Mouse (Mus musculus) midbrain, embryonic 12.5 days (tissue): ENCODE results near the gene Zbtb3. TPM values are rescaled to one million over a fixed set of nuclear protein-coding genes. Genes with fewer than 3 reads are reported as not detected.

Source experiments
- ATAC-seq: fragments of 200-750 bp; cut with Nextera tagmentation; 2 replicates; pipeline ENCODE4 v1.8.0; 2017; ENCODE audit warnings: low read depth, moderate TSS enrichment, moderate library complexity; ENCODE audit not compliant: low FRiP score
- H3K27ac ChIP-seq: fragments of 300-500 bp; sonication (generic); replicated peaks from 2 replicates; pipeline ENCODE4 v1.5.1; 2016; ENCODE audit warnings: mild to moderate bottlenecking
- H3K27me3 ChIP-seq: fragments of 300-500 bp; sonication (generic); 2 replicates; pipeline ENCODE4 v1.6.1; 2016; ENCODE audit warnings: mild to moderate bottlenecking
- H3K36me3 ChIP-seq: fragments of 300-500 bp; sonication (generic); 2 replicates; pipeline ENCODE4 v1.6.1; 2016
- H3K4me1 ChIP-seq: fragments of 300-500 bp; sonication (generic); 2 replicates; pipeline ENCODE4 v1.6.1; 2016
- H3K4me2 ChIP-seq: fragments of 300-500 bp; sonication (generic); replicated peaks from 2 replicates; pipeline ENCODE4 v1.6.1; 2016; ENCODE audit warnings: mild to moderate bottlenecking, moderate library complexity
- H3K4me3 ChIP-seq: fragments of 300-500 bp; sonication (generic); 2 replicates; pipeline ENCODE4 v1.5.1; 2016; ENCODE audit warnings: mild to moderate bottlenecking
- H3K9ac ChIP-seq: fragments of 300-500 bp; sonication (generic); replicated peaks from 2 replicates; pipeline ENCODE4 v1.6.1; 2016; ENCODE audit warnings: mild to moderate bottlenecking, moderate library complexity
- H3K9me3 ChIP-seq: fragments of 300-500 bp; sonication (generic); 2 replicates; pipeline ENCODE4 v1.6.1; 2016; ENCODE audit warnings: mild to moderate bottlenecking
- WGBS: fragments of 180-500 bp; shearing (Covaris S2); methylation state at CpG from one replicate; pipeline ENCODE4 v1.1.7; 2016; 5-methylcytosine and 5-hydroxymethylcytosine counted together
- polyA plus RNA-seq: library from polyadenylated mRNA; unstranded; fragments of >200 nt; fragmentation: Nextera tagmentation; extraction: Ambion mirVana; gene quantifications from 2 replicates; pipeline ENCODE4 v1.2.1, GENCODE M21; 2016

Gene Zbtb3
- polyA plus RNA-seq, result 8.3 and 8.8 TPM in 2 replicates

DNA sequence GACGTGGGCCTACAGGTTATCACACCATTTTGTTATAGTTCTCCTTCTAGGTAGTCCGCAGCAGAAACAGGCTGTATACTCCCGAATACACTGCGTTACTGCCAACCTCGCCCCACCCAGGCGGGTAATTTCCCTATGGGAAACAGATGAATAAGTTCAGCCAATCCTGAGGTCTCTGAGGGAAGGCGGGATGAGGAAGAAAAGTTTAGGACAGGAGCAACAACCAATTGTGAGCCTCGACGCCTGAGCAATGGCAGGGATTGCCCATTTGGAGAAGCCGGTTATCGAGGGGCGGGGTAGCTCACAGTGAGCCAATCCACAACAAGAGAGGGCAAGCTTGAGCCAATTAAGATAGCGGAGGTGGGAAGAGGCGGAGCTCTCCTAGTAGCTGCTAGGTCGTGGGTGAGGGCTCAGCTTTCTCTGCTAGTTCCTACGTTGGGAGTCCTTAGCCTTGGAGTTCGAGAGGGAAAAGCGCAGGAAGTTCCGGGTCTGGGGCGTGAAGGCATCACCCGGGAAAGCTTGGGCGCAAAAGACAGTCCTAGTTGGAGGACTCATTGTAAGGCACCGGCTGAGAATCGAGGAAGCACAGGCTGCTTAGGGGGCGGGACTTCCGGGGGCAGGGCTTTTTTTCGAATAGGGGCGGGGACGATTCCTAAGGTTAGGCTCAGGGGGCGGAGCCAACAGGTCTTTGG, at the start of gene Zbtb3:
TSS of gene Zbtb3 (plus strand) at position 426 of the 692 bp plus-strand sequence.
- Histone ChIP-seq H3K4me1 (peaks cover 25% of the 10 kb centered on the region), H3K27me3 (peaks cover 4% of the 10 kb centered on the region; the same call in 1 of the 2 replicates), H3K4me3 (peak within 1 kb of the TSS; percentile 66), H3K4me2 (peak within 1 kb of the TSS; percentile 59), H3K36me3 (peaks cover 28% of the 10 kb centered on the region), H3K9ac (peak within 1 kb of the TSS; percentile 52), H3K9me3 (no peaks in the 10 kb centered on the region), H3K27ac (peak within 1 kb of the TSS; percentile 88)
- ATAC-seq, result peak; percentile 97
- WGBS, result under 1% methylated on average over 30 of the region's 30 CpGs

- 85% methylated on average over 3 of the region's 3 CpGs for WGBS
- Histone ChIP-seq H3K4me1 (peaks cover 24% of the 10 kb centered on the region), H3K9me3 (no peaks in the 10 kb centered on the region), H3K36me3 (peaks cover 36% of the 10 kb centered on the region), H3K9ac (no peak overlapping the region), H3K27me3 (no peaks in the 10 kb centered on the region), H3K27ac (no peak overlapping the region), H3K4me2 (no peak overlapping the region), H3K4me3 (no peak overlapping the region)
- ATAC-seq, result no peak
Observed at GRCm38 (mm10) chr19:8755652-8756051, 46.7 kb upstream of the Zbtb3 start.

DNA sequence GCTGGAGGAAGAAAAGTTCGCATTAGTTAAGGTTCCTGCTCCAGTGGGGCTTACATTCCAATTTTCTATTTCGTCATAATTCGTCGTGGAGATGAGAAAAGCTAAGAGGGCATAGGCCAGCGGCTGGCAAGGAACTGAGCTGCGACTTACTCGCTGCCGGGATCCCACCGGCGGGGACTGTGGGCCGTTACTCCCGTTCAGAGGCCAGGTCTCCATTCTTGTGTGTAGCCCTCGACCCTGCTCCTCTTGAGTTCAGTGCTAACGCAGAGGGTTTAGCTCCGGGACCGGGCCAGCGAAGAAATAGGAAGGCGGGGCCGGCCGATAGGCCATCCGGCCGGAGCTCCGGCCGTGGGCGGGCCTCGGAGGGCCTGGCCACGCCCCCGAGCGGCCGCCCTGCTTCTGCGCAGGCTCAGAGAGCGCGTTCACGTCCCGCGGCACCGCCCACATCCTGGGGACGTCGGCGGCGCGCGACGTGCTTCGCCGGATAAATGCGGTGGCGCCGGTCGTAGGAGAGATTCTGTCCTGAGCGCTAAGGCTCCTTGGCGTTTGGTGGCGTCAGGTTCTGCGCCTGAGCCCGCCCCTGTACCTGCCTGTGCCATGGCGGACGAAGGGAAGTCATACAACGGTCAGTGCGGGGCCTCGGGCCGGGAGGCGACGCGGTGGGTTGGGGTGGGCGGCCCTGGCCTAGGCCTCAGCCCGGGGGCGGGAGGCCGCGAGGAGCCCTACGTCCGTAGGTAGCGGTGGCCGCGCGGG, 45.5 kb upstream of the Zbtb3 start, which contains the start of gene Nxf1:
TSS of gene Nxf1 (plus strand) at position 439 of the 753 bp plus-strand sequence.
- under 1% methylated on average over 75 of the region's 75 CpGs for WGBS
- H3K27me3 ChIP-seq, result no peaks in the 10 kb centered on the region
- H3K36me3 ChIP-seq, result peaks cover 26% of the 10 kb centered on the region
- H3K9ac ChIP-seq, result peak within 1 kb of the TSS; percentile 97
- ATAC-seq, result peak; percentile 95
- peak within 1 kb of the TSS; percentile 88 for H3K27ac ChIP-seq
- H3K9me3 ChIP-seq, result no peaks in the 10 kb centered on the region
- H3K4me1 ChIP-seq, result peaks cover 24% of the 10 kb centered on the region
- H3K4me3 ChIP-seq, result peak within 1 kb of the TSS; percentile 92
- peak within 1 kb of the TSS; percentile 73 for H3K4me2 ChIP-seq

GRCm38 (mm10) chr19:8757471-8757998, 44.8 kb upstream of the Zbtb3 start:
- peaks cover 28% of the 10 kb centered on the region for H3K36me3 ChIP-seq
- H3K27me3 ChIP-seq, result no peaks in the 10 kb centered on the region
- peak overlapping the region; percentile 92 for H3K4me3 ChIP-seq
- no peaks in the 10 kb centered on the region for H3K9me3 ChIP-seq
- ATAC-seq, result 0 out of 2 replicates have a peak, but pooled peaks have one; percentile 1
- H3K27ac ChIP-seq, result peak overlapping the region; percentile 88
- H3K4me1 ChIP-seq, result peaks cover 24% of the 10 kb centered on the region
- peak overlapping the region; percentile 73 for H3K4me2 ChIP-seq
- 8% methylated on average over 14 of the region's 14 CpGs for WGBS
- peak overlapping the region; percentile 97 for H3K9ac ChIP-seq

DNA sequence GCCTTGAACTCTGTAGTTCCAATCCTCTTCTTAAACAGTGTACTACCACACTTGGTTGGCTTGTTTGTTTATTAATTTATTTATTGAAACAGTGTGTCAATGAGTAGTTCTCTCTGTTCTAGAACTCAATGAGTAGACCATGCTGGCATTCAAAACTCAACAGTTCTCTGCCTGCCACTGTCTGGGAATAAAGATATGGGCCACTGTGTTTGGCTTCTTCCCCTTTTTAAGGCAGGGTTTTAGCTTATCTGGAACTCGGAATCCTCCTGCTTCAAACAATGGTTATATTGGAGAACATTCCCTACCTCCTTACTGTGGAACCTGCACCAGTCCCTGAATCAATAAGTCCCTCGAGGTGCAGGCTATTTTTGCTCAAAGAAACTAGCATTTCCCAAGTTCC, 43.5 kb upstream of the Zbtb3 start:
- Histone ChIP-seq H3K9me3 (no peaks in the 10 kb centered on the region), H3K4me2 (no peak overlapping the region), H3K27ac (no peak overlapping the region), H3K9ac (no peak overlapping the region), H3K4me1 (peaks cover 24% of the 10 kb centered on the region), H3K27me3 (no peaks in the 10 kb centered on the region), H3K4me3 (no peak overlapping the region), H3K36me3 (peaks cover 37% of the 10 kb centered on the region)
- 86% methylated on average over 2 of the region's 2 CpGs for WGBS
- ATAC-seq, result no peak

- Histone ChIP-seq H3K27ac (no peak overlapping the region), H3K27me3 (no peaks in the 10 kb centered on the region), H3K9me3 (0 out of 2 replicates have a peak, but pooled peaks cover 7% of the 10 kb centered on the region), H3K36me3 (peaks cover 40% of the 10 kb centered on the region), H3K4me2 (no peak overlapping the region), H3K9ac (no peak overlapping the region), H3K4me3 (no peak overlapping the region), H3K4me1 (peaks cover 20% of the 10 kb centered on the region)
- WGBS, result 85% methylated on average over 2 of the region's 2 CpGs
- no peak for ATAC-seq
Observed at GRCm38 (mm10) chr19:8760757-8761156, 41.6 kb upstream of the Zbtb3 start.

GRCm38 (mm10) chr19:8763276-8763675, 39.1 kb upstream of the Zbtb3 start:
- Histone ChIP-seq H3K9ac (no peak overlapping the region), H3K4me1 (peaks cover 7% of the 10 kb centered on the region), H3K9me3 (0 out of 2 replicates have a peak, but pooled peaks cover 7% of the 10 kb centered on the region), H3K4me2 (no peak overlapping the region), H3K27me3 (no peaks in the 10 kb centered on the region), H3K27ac (no peak overlapping the region), H3K36me3 (peaks cover 64% of the 10 kb centered on the region), H3K4me3 (no peak overlapping the region)
- ATAC-seq, result no peak
- 96% methylated on average over 4 of the region's 4 CpGs for WGBS

DNA sequence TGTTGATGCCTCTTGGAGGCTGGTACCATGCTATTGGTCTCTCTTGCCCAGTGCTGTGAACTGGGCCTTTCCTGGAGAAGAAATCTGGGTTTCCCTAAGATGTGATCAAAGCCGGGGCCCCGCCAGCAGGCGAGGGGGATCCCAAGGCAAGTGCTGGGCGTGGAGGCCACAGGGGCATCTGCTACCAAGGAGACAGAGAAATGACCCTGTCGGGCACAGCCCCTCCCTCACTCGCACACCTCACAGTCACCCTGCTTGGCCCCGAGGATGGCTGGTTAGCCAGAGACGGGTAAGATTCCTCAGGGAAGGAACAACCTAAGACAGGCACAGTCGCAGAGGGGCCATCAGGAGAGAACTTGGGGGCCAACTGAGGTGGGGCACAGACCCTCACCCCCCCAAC, 36.8 kb upstream of the Zbtb3 start:
- H3K36me3 ChIP-seq, result peaks cover 85% of the 10 kb centered on the region
- no peak overlapping the region for H3K4me2 ChIP-seq
- H3K9me3 ChIP-seq, result 0 out of 2 replicates have a peak, but pooled peaks cover 7% of the 10 kb centered on the region
- H3K27ac ChIP-seq, result no peak overlapping the region
- peaks cover 2% of the 10 kb centered on the region for H3K4me1 ChIP-seq
- ATAC-seq, result no peak
- H3K4me3 ChIP-seq, result no peak overlapping the region
- H3K27me3 ChIP-seq, result no peaks in the 10 kb centered on the region
- no peak overlapping the region for H3K9ac ChIP-seq
- 98% methylated on average over 9 of the region's 9 CpGs for WGBS

GRCm38 (mm10) chr19:8770567-8771270, 31.6 kb upstream of the Zbtb3 start, which contains the start of gene Tmem223:
Gene Tmem223 (plus strand): TSS chr19:8770996.
- H3K4me2 ChIP-seq, result peak within 1 kb of the TSS; percentile 75
- H3K9ac ChIP-seq, result peak within 1 kb of the TSS; percentile 93
- H3K27me3 ChIP-seq, result no peaks in the 10 kb centered on the region
- peak within 1 kb of the TSS; percentile 86 for H3K4me3 ChIP-seq
- H3K9me3 ChIP-seq, result no peaks in the 10 kb centered on the region
- WGBS, result 18% methylated on average over 29 of the region's 29 CpGs
- H3K4me1 ChIP-seq, result peaks cover 31% of the 10 kb centered on the region
- peak; percentile 31; the same call in 1 of the 2 replicates for ATAC-seq
- H3K36me3 ChIP-seq, result peaks cover 59% of the 10 kb centered on the region
- H3K27ac ChIP-seq, result peak within 1 kb of the TSS; percentile 90

GRCm38 (mm10) chr19:8772996-8773395, 29.4 kb upstream of the Zbtb3 start:
- no peak for ATAC-seq
- peak overlapping the region; percentile 94; the same call in 1 of the 2 replicates for H3K9ac ChIP-seq
- H3K27ac ChIP-seq, result peak overlapping the region; percentile 98; the same call in 1 of the 2 replicates
- H3K4me3 ChIP-seq, result peak overlapping the region; percentile 79; the same call in 1 of the 2 replicates
- peaks cover 33% of the 10 kb centered on the region for H3K4me1 ChIP-seq
- peak overlapping the region; percentile 99 for H3K4me2 ChIP-seq
- peaks cover 41% of the 10 kb centered on the region for H3K36me3 ChIP-seq
- H3K9me3 ChIP-seq, result no peaks in the 10 kb centered on the region
- no peaks in the 10 kb centered on the region for H3K27me3 ChIP-seq
- 86% methylated on average over 5 of the region's 5 CpGs for WGBS

GRCm38 (mm10) chr19:8773409-8773808, 28.9 kb upstream of the Zbtb3 start:
- peaks cover 41% of the 10 kb centered on the region for H3K36me3 ChIP-seq
- peaks cover 33% of the 10 kb centered on the region for H3K4me1 ChIP-seq
- 63% methylated on average over 6 of the region's 6 CpGs for WGBS
- ATAC-seq, result no peak
- H3K27ac ChIP-seq, result peak overlapping the region; percentile 98
- H3K9ac ChIP-seq, result peak overlapping the region; percentile 94; the same call in 1 of the 2 replicates
- H3K9me3 ChIP-seq, result no peaks in the 10 kb centered on the region
- H3K4me3 ChIP-seq, result peak overlapping the region; percentile 79
- no peaks in the 10 kb centered on the region for H3K27me3 ChIP-seq
- peak overlapping the region; percentile 99 for H3K4me2 ChIP-seq
